Mouse (Mus musculus) neural tube, embryonic 11.5 days (tissue): ENCODE results near the gene Mettl2. TPM values are rescaled to one million over a fixed set of nuclear protein-coding genes. Genes with fewer than 3 reads are reported as not detected.
"Not testable (repeated sequence)": the region's sequence is repeated elsewhere in the genome, so short reads cannot be mapped to it uniquely, and the experiment has no call there.

Experiments used
- ATAC-seq: fragments of 200-750 bp; cut with Nextera tagmentation; 2 replicates; pipeline ENCODE4 v1.8.0; 2017; ENCODE audit warnings: moderate number of reproducible peaks, mild to moderate bottlenecking, moderate TSS enrichment, moderate library complexity; ENCODE audit not compliant: insufficient read depth, low FRiP score, low TSS enrichment
- DNase-seq: peaks from one replicate; pipeline ENCODE4 v3.0.0-alpha.2; 2015; ENCODE audit warnings: low spot score
- H3K27ac ChIP-seq: fragments of 300-500 bp; sonication (generic); 2 replicates; pipeline ENCODE4 v1.5.1; 2014; ENCODE audit warnings: low read depth, mild to moderate bottlenecking, low read length
- H3K27me3 ChIP-seq: fragments of 300-500 bp; sonication (generic); 2 replicates; pipeline ENCODE4 v1.6.1; 2014; ENCODE audit warnings: mild to moderate bottlenecking, low read length, mixed read lengths; ENCODE audit not compliant: control insufficient read depth, insufficient read depth
- H3K36me3 ChIP-seq: fragments of 300-500 bp; sonication (generic); 2 replicates; pipeline ENCODE4 v1.6.1; 2014; ENCODE audit warnings: mild to moderate bottlenecking, low read length, moderate library complexity, mixed read lengths; ENCODE audit not compliant: control insufficient read depth, insufficient read depth
- H3K4me1 ChIP-seq: fragments of 300-500 bp; sonication (generic); 2 replicates; pipeline ENCODE4 v1.6.1; 2014; ENCODE audit warnings: low read length, mixed read lengths; ENCODE audit not compliant: control insufficient read depth, insufficient read depth
- H3K4me2 ChIP-seq: fragments of 300-500 bp; sonication (generic); 2 replicates; pipeline ENCODE4 v1.6.1; 2014; ENCODE audit warnings: low read depth, mild to moderate bottlenecking, moderate library complexity
- H3K4me3 ChIP-seq: fragments of 300-500 bp; sonication (generic); 2 replicates; pipeline ENCODE4 v1.5.1; 2014; ENCODE audit warnings: low read depth, low read length
- H3K9ac ChIP-seq: fragments of 300-500 bp; sonication (generic); 2 replicates; pipeline ENCODE4 v1.6.1; 2014; ENCODE audit warnings: mild to moderate bottlenecking, low read length
- H3K9me3 ChIP-seq: fragments of 300-500 bp; sonication (generic); 2 replicates; pipeline ENCODE4 v1.6.1; 2016; ENCODE audit warnings: low read length; ENCODE audit not compliant: control insufficient read depth
- WGBS: fragments of 180-500 bp; shearing (Covaris S2); extraction: QIAGEN DNeasy Blood & Tissue Kit; methylation state at CpG from one replicate; pipeline ENCODE4 v1.1.7; 2014; 5-methylcytosine and 5-hydroxymethylcytosine counted together
- polyA plus RNA-seq: library from polyadenylated mRNA; unstranded; fragments of >200 nt; fragmentation: Nextera tagmentation; extraction: Ambion mirVana; gene quantifications from 2 replicates; pipeline ENCODE4 v1.2.1, GENCODE M21; 2014

Gene Mettl2
- polyA plus RNA-seq, 1 experiment from 2014 or later = 33.1 TPM

GRCm38 (mm10) chr11:105137255-105137654 lies 11.0 kb downstream of the Mettl2 start:
- peaks cover 16% of the 10 kb centered on the region for H3K36me3 ChIP-seq
- H3K4me1 ChIP-seq, H3K9me3 ChIP-seq, H3K27ac ChIP-seq, H3K27me3 ChIP-seq, H3K9ac ChIP-seq, H3K4me3 ChIP-seq, H3K4me2 ChIP-seq, DNase-seq, ATAC-seq: not testable (repeated sequence)
- 91% methylated on average over 2 of the region's 2 CpGs for WGBS

- not testable (repeated sequence) for H3K27ac ChIP-seq, H3K4me2 ChIP-seq, ATAC-seq, H3K27me3 ChIP-seq, H3K4me3 ChIP-seq, DNase-seq, H3K9me3 ChIP-seq, H3K9ac ChIP-seq, H3K4me1 ChIP-seq
- 97% methylated on average over 7 of the region's 8 CpGs for WGBS
- H3K36me3 ChIP-seq = peaks cover 12% of the 10 kb centered on the region
Observed at GRCm38 (mm10) chr11:105140512-105140911, 14.3 kb downstream of the Mettl2 start.

GRCm38 (mm10) chr11:105141115-105141514 lies 14.9 kb downstream of the Mettl2 start:
- Histone ChIP-seq H3K4me3 (no peak overlapping the region), H3K27ac (no peak overlapping the region), H3K4me1 (no peaks in the 10 kb centered on the region), H3K9ac (no peak overlapping the region), H3K4me2 (no peak overlapping the region), H3K27me3 (no peaks in the 10 kb centered on the region), H3K9me3 (no peaks in the 10 kb centered on the region), H3K36me3 (peaks cover 12% of the 10 kb centered on the region)
- ATAC-seq (no peak), DNase-seq (no peak)
- WGBS = 96% methylated on average over 5 of the region's 5 CpGs

DNA sequence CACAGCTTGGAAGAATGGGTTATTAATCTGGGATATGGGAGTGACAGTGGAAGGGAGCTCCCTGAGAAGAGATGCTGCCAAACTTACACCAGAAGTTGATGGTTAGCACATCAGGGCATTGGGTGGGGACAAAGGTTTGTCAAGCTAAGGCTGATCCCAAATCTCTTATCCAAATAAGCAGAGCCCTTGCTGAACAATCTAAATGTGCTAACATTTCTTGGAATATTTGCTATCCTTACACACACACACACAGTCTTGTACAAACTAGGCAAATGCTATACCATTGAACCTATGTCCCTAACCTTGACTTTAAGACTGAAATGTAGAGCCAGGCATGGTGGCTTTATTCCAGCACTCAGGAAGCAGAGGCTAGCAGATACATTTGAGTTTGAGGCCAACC lies 17.3 kb downstream of the Mettl2 start:
- DNase-seq (no peak), ATAC-seq (no peak)
- no peaks in the 10 kb centered on the region for H3K9me3 ChIP-seq
- H3K27me3 ChIP-seq = no peaks in the 10 kb centered on the region
- no peak overlapping the region for H3K4me2 ChIP-seq
- no peaks in the 10 kb centered on the region for H3K4me1 ChIP-seq
- no peak overlapping the region for H3K9ac ChIP-seq
- H3K4me3 ChIP-seq = no peak overlapping the region
- H3K27ac ChIP-seq = no peak overlapping the region
- peaks cover 6% of the 10 kb centered on the region for H3K36me3 ChIP-seq

DNA sequence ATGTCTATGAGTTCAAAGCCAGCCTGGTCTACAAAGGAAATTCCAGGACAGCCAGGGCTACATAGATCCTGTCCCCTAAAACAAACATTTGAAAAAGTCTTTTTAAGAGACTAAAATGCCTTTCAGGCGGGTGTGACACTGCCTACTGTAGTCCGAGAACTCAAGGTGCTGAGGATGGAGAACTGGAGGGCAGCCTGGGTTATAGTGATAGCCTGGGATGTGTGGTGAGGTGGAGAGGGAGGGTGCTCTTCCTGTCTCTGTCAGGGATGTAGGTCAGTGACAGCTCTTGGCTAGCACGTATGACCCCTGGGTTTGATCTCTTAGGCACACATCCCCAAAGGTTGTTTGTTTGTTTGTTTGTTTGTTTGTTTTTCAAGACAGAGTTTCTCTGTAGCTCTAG lies 17.9 kb downstream of the Mettl2 start:
- ATAC-seq (no peak), DNase-seq (no peak)
- H3K27me3 ChIP-seq = no peaks in the 10 kb centered on the region
- H3K27ac ChIP-seq = no peak overlapping the region
- no peak overlapping the region for H3K4me3 ChIP-seq
- no peak overlapping the region for H3K4me2 ChIP-seq
- 86% methylated on average over 3 of the region's 3 CpGs for WGBS
- no peaks in the 10 kb centered on the region for H3K9me3 ChIP-seq
- no peak overlapping the region for H3K9ac ChIP-seq
- peaks cover 5% of the 10 kb centered on the region; the same call in 1 of the 2 replicates for H3K36me3 ChIP-seq
- no peaks in the 10 kb centered on the region for H3K4me1 ChIP-seq

DNA sequence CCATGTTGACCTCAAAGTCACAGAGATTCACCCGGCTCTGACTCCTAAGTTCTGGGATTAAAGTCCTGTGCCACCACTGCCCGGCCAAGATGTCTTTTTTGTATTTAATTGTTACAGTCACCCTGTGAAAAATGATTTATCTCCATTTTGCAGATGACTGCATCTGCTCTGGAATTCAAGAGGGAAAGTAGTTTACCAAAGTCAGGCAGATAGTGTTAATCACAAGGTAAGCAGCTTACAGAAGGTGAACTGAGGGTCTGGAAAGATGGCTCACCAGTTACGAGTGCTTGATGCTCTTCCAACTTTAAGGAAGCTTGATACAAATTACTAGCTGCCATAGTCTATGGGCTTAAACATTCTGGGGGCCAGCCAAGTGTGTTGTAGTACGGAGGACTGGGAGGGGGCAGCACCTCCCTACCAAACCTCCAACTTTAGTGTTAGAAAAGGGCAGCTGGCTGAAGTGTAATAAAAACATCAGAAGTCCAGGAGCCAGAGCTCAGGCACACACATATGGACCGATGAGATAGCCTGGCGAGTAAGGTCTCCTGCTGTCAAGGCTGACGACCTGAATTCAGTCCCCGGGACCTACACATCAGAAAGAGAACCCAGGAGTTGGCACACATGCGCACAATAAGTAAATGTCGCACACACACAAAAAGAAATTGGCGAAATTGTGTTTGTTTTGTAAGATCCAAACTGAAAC lies 18.4 kb downstream of the Mettl2 start:
- H3K36me3 ChIP-seq = peaks cover 2% of the 10 kb centered on the region; the same call in 1 of the 2 replicates
- H3K4me2 ChIP-seq = no peak overlapping the region
- DNase-seq (no peak), ATAC-seq (no peak)
- no peak overlapping the region for H3K4me3 ChIP-seq
- H3K4me1 ChIP-seq = no peaks in the 10 kb centered on the region
- no peak overlapping the region for H3K9ac ChIP-seq
- 79% methylated on average over 11 of the region's 11 CpGs for WGBS
- no peaks in the 10 kb centered on the region for H3K27me3 ChIP-seq
- no peak overlapping the region for H3K27ac ChIP-seq
- no peaks in the 10 kb centered on the region for H3K9me3 ChIP-seq

DNA sequence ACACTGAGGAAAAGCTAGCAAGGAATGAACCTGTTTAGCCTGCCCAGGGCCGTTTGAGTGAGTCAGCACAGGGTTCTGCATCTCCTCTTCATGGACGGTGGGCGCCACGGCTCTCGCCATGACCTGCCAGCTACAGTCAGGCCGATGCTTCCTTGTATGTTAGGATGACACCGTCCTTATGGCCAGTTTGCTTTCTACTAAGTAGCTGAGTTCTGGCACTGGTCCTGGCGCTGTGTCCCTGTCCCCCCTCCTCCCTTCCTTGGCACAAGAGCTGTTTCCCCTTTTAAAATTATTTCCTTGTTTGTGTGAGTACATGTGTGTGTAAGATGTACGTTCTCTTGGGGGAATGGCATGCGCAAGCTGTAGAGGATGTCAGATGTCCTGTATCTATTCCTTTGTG lies 19.0 kb downstream of the Mettl2 start:
- H3K9me3 ChIP-seq = no peaks in the 10 kb centered on the region
- DNase-seq (no peak), ATAC-seq (no peak)
- WGBS = 88% methylated on average over 10 of the region's 10 CpGs
- no peak overlapping the region for H3K4me3 ChIP-seq
- H3K27ac ChIP-seq = no peak overlapping the region
- H3K4me2 ChIP-seq = no peak overlapping the region
- H3K9ac ChIP-seq = no peak overlapping the region
- H3K27me3 ChIP-seq = no peaks in the 10 kb centered on the region
- H3K4me1 ChIP-seq = no peaks in the 10 kb centered on the region
- 0 out of 2 replicates have a peak, but pooled peaks cover 2% of the 10 kb centered on the region for H3K36me3 ChIP-seq

- no peaks in the 10 kb centered on the region for H3K9me3 ChIP-seq
- no peak within 1 kb of the TSS for H3K9ac ChIP-seq
- H3K36me3 ChIP-seq = no peaks in the 10 kb centered on the region
- ATAC-seq = no peak
- H3K4me3 ChIP-seq = no peak within 1 kb of the TSS
- H3K27ac ChIP-seq = no peak within 1 kb of the TSS
- 71% methylated on average over 3 of the region's 3 CpGs for WGBS
- DNase-seq = no peak
- H3K4me2 ChIP-seq = no peak within 1 kb of the TSS
- no peaks in the 10 kb centered on the region for H3K4me1 ChIP-seq
- H3K27me3 ChIP-seq = no peaks in the 10 kb centered on the region
Observed at GRCm38 (mm10) chr11:105146593-105146992, 20.4 kb downstream of the Mettl2 start, which contains the start of gene Gm10842. Gene Gm10842, plus strand, starts transcription at chr11:105146893.

DNA sequence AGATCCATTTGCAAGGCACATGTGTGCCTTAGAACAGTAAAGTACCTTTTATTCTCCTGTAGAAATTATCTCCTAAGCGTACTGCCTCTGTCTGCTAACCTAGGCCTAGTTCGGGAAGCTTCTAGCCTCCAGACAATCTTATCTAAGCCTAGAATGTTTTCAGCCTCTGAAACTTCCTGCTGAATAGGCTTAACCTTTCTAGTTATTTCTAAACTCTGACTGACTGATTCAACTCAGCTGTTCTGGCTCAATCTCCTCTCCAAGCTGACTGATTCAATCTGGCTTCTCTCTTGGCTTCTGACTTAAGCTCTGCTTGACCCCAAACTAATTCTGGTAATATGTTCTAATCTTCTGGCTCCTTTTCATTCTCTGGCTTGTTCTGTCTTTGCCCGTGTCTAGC lies 23.1 kb downstream of the Mettl2 start:
- Histone ChIP-seq H3K9me3 (no peaks in the 10 kb centered on the region), H3K4me3 (no peak overlapping the region), H3K9ac (no peak overlapping the region), H3K27ac (no peak overlapping the region), H3K27me3 (no peaks in the 10 kb centered on the region), H3K4me2 (no peak overlapping the region), H3K4me1 (peaks cover 2% of the 10 kb centered on the region; the same call in 1 of the 2 replicates), H3K36me3 (no peaks in the 10 kb centered on the region)
- 92% methylated on average over 3 of the region's 3 CpGs for WGBS
- ATAC-seq (no peak), DNase-seq (no peak)
